ENCODE assay signal across 33 mouse cellular contexts in the genomic region with DNA sequence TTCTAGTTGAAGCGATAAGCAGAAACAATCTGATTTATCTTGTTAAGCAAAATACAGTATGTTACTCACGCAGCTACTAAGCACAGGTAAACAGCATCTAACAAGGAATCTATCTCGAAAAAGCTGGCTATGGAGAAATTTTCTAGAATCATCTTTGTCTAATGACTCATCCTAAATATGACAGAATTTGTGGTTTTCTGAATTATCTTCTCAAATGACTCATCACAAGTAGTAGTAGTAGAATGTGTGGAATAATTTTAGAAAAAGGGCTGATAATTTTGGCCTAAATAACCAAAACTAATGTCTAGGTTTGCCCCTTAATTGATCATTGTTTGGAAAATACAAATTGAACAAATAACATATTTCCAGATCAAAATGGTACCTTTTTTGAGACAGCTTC.
"Had no signal": no experiment of that assay in that cellular context is flagged by ENCODE, and none has a peak within 500 bp of the region (broad histone marks: within the 10 kb centered on the region; RNA-seq: fewer than 3 reads in every experiment).

No protein-coding gene starts in this region.

- H3K9ac ChIP-seq: heart, embryonic 12.5 days; heart, embryonic 13.5 days; heart, embryonic 15.5 days; hindbrain, embryonic 12.5 days; hindbrain, embryonic 14.5 days; hindbrain, embryonic 15.5 days; intestine, embryonic 15.5 days; kidney, embryonic 15.5 days had no signal

- H3K4me1 ChIP-seq: heart, embryonic 12.5 days; heart, embryonic 13.5 days; heart, embryonic 15.5 days; hindbrain, embryonic 10.5 days; hindbrain, embryonic 12.5 days; hindbrain, embryonic 15.5 days; intestine, embryonic 15.5 days; kidney, embryonic 15.5 days had no signal

- H3K4me3 ChIP-seq: heart, embryonic 12.5 days; heart, embryonic 13.5 days; heart, embryonic 15.5 days; hindbrain, embryonic 10.5 days; hindbrain, embryonic 12.5 days; hindbrain, embryonic 15.5 days; intestine, embryonic 15.5 days; kidney, embryonic 15.5 days; layer of hippocampus, adult 2 months; left cerebral cortex, adult 2 months had no signal

- DNase-seq: heart, postnatal 10 days; heart, postnatal 14 days; heart, postnatal 36 days; heart, postnatal 4 days; kidney, adult 18-20 months; kidney, adult 2 months; kidney, adult 8-10 months; kidney, adult 9 months; kidney, postnatal 10 days; kidney, postnatal 14 days; kidney, postnatal 25 days; kidney, postnatal 36 days; kidney, postnatal 4 days; layer of hippocampus, adult 9-11 months; layer of hippocampus, postnatal 36 days had no signal

- H3K27ac ChIP-seq: heart, embryonic 13.5 days; heart, embryonic 15.5 days; hindbrain, embryonic 10.5 days; hindbrain, embryonic 12.5 days; hindbrain, embryonic 14.5 days; hindbrain, embryonic 15.5 days; hindbrain, postnatal 0 days; intestine, embryonic 15.5 days; kidney, embryonic 15.5 days; kidney, postnatal 0 days; left cerebral cortex, adult 2 months had no signal

- ATAC-seq: hindbrain, embryonic 16.5 days; hindbrain, postnatal 0 days; inflammation-experienced regulatory T-cells, adult 6 months; intestine, embryonic 15.5 days; intestine, embryonic 16.5 days; intestine, postnatal 0 days had no signal

- H3K4me2 ChIP-seq: heart, embryonic 11.5 days; heart, embryonic 12.5 days; heart, embryonic 13.5 days; heart, embryonic 15.5 days; hindbrain, embryonic 12.5 days; hindbrain, embryonic 14.5 days; hindbrain, embryonic 15.5 days; intestine, embryonic 15.5 days; kidney, embryonic 15.5 days had no signal

- H3K27me3 ChIP-seq: heart, embryonic 12.5 days; heart, embryonic 13.5 days; heart, embryonic 15.5 days; hindbrain, embryonic 12.5 days; hindbrain, embryonic 15.5 days; intestine, embryonic 15.5 days had no signal

- H3K9me3 ChIP-seq: heart, embryonic 12.5 days; heart, embryonic 13.5 days; heart, embryonic 15.5 days; hindbrain, embryonic 10.5 days; hindbrain, embryonic 12.5 days; hindbrain, embryonic 15.5 days; intestine, embryonic 15.5 days; kidney, embryonic 15.5 days had no signal

- H3K36me3 ChIP-seq: hindbrain, embryonic 12.5 days; hindbrain, embryonic 15.5 days; intestine, embryonic 15.5 days had no signal
